Mouse (Mus musculus) liver, embryonic 14.5 days (tissue): ENCODE results near the gene Elf5.

Experiments
- CTCF ChIP-seq: IDR thresholded peaks from 2 replicates; pipeline ENCODE4 v1.5.1; 2016; ENCODE audit warnings: antibody characterized with exemption, low read depth, control low read depth
- EP300 ChIP-seq: IDR thresholded peaks from 2 replicates; pipeline ENCODE4 v1.6.1; 2016; ENCODE audit warnings: antibody characterized with exemption, low read depth

DNA sequence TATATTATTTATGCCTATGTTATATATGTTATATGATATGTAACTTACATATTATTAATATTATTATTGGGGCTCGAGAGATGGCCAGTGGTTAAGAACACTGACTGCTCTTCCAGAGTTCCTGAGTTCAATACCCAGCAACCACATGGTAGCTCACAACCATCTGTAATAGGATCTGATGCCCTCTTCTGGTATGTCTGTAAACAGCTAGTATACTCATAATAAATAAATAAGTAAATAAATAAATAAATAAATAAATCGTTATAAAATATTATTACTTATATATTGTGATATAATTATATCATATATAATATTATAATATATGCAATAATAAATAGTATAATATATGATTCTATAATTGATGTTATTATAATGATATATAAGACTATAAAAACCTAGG lies 64.7 kb downstream of the Elf5 start:
- TF ChIP-seq CTCF (no peak), EP300 (no peak)
